Mouse (Mus musculus) kidney, postnatal 0 days (tissue): ENCODE measurements around the gene Neurog1. TPM values are rescaled to one million over a fixed set of nuclear protein-coding genes. Genes with fewer than 3 reads are reported as not detected.

Experiments used
- ATAC-seq: fragments of 200-750 bp; cut with Nextera tagmentation; replicated peaks from 2 replicates; pipeline ENCODE4 v1.8.0; 2017; ENCODE audit warnings: low read depth, moderate number of reproducible peaks, moderate TSS enrichment, moderate library complexity; ENCODE audit not compliant: low FRiP score
- DNase-seq: peaks from one replicate; pipeline ENCODE4 v3.0.0-alpha.2; 2016; ENCODE audit warnings: low spot score
- H3K27ac ChIP-seq: fragments of 300-500 bp; sonication (generic); 2 replicates; pipeline ENCODE4 v1.5.1; 2014; ENCODE audit warnings: mild to moderate bottlenecking
- H3K27me3 ChIP-seq: fragments of 300-500 bp; sonication (generic); 2 replicates; pipeline ENCODE4 v1.6.1; 2014; ENCODE audit warnings: low read length, mixed read lengths; ENCODE audit not compliant: insufficient read depth
- H3K36me3 ChIP-seq: fragments of 300-500 bp; sonication (generic); 2 replicates; pipeline ENCODE4 v1.6.1; 2014; ENCODE audit warnings: low read length, mixed read lengths; ENCODE audit not compliant: insufficient read depth
- H3K4me1 ChIP-seq: fragments of 300-500 bp; sonication (generic); replicated peaks from 2 replicates; pipeline ENCODE4 v1.6.1; 2014; ENCODE audit warnings: antibody characterized with exemption, low read length, mixed read lengths; ENCODE audit not compliant: insufficient read depth
- H3K4me2 ChIP-seq: fragments of 300-500 bp; sonication (generic); 2 replicates; pipeline ENCODE4 v1.6.1; 2014; ENCODE audit warnings: mild to moderate bottlenecking, low read length, moderate library complexity, mixed read lengths
- H3K4me3 ChIP-seq: fragments of 300-500 bp; sonication (generic); replicated peaks from 2 replicates; pipeline ENCODE4 v1.5.1; 2014; ENCODE audit warnings: low read depth, low read length
- H3K9ac ChIP-seq: fragments of 300-500 bp; sonication (generic); 2 replicates; pipeline ENCODE4 v1.6.1; 2014; ENCODE audit warnings: low read depth, low read length
- H3K9me3 ChIP-seq: fragments of 300-500 bp; sonication (generic); replicated peaks from 2 replicates; pipeline ENCODE4 v1.6.1; 2016; ENCODE audit warnings: low read length, inconsistent platforms, mixed read lengths
- CTCF ChIP-seq: IDR thresholded peaks from 2 replicates; pipeline ENCODE4 v1.5.1; 2016; ENCODE audit warnings: antibody characterized with exemption, low read depth, mild to moderate bottlenecking, moderate library complexity
- WGBS: fragments of 180-500 bp; shearing (Covaris S2); extraction: QIAGEN DNeasy Blood & Tissue Kit; methylation state at CpG from one replicate; pipeline ENCODE4 v1.1.7; 2014; 5-methylcytosine and 5-hydroxymethylcytosine counted together
- polyA plus RNA-seq: library from polyadenylated mRNA; unstranded; fragments of >200 nt; fragmentation: Nextera tagmentation; extraction: Ambion mirVana; gene quantifications from 2 replicates; pipeline ENCODE4 v1.2.1, GENCODE M21; 2015

Gene Neurog1
- polyA plus RNA-seq, 1 experiment from 2014 or later: not detected

DNA sequence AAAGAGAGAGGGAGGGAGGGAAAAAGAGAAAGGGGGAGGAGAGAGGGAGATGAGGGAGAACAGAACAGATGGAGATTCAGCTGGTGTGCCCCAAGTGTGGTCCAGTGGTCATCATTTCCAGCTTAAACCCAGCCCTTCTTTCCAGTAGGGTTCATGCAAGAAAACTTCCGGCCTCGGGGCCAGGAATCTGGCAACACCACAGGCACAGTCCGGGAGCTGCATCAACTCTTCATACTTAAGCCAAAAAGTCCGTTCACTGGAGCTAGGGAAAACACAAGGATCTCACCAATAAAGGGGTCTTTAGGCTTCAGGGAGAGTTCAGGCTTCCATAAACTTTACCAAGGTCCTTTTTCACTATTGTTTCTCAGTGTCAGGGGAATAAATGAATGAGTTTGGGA is 29.1 kb downstream of the Neurog1 start:
- peaks cover 26% of the 10 kb centered on the region for H3K27me3 ChIP-seq
- H3K9me3 ChIP-seq: no peaks in the 10 kb centered on the region
- H3K27ac ChIP-seq: no peak overlapping the region
- H3K36me3 ChIP-seq: no peaks in the 10 kb centered on the region
- no peak overlapping the region for H3K4me3 ChIP-seq
- TF ChIP-seq CTCF: no peak
- DNase-seq (no peak), ATAC-seq (no peak)
- H3K4me2 ChIP-seq: no peak overlapping the region
- peaks cover 3% of the 10 kb centered on the region; the same call in 1 of the 2 replicates for H3K4me1 ChIP-seq
- 13% methylated on average over 4 of the region's 4 CpGs for WGBS
- H3K9ac ChIP-seq: no peak overlapping the region

DNA sequence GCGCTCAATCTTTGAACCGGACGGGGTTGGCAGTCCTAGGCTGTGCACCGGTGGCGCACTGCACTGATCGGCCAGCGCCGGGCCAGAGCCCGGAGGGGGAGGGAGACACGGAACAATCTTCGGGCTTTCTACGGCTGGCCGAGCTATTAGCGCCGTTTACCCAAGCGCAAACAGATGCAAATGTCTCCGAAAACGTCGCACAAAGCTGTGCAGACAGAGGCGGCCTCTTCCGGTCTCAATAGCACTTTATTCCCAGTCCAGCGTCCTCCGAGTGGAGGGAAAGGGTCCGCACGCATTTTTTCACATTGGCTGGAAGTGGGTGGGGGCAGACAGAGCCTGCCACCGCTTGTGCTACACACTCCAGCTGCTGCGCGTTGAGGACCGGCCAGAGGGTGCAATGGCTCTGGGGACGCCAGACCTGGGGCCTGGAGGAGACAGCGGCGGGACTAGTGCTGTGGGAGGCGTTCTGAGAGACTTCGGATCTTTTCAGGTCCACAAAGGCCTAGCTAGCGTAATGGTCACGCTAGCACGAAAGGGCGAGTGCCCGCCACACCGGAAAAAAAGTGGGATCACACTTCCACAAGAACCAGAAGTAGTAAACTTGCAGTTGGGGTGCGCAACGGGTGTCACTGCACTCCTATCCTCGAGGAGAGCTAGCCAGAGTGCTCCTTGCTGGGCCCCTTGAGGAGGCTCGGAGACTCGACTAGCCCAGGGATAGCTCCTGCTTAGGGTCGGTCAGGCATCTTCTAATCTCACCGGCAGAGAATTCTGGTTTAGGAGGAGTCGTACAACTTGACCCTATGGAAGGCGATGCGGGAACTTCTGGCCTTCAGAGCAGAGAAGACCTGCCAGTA is 29.7 kb downstream of the Neurog1 start:
- H3K4me3 ChIP-seq: peak overlapping the region; percentile 34
- ATAC-seq (no peak), DNase-seq (peak; percentile 55)
- H3K9ac ChIP-seq: no peak overlapping the region
- H3K27me3 ChIP-seq: peaks cover 26% of the 10 kb centered on the region
- H3K36me3 ChIP-seq: no peaks in the 10 kb centered on the region
- no peaks in the 10 kb centered on the region for H3K9me3 ChIP-seq
- no peak for TF ChIP-seq CTCF
- 5% methylated on average over 50 of the region's 50 CpGs for WGBS
- H3K27ac ChIP-seq: no peak overlapping the region
- H3K4me2 ChIP-seq: peak overlapping the region; percentile 69
- peaks cover 3% of the 10 kb centered on the region; the same call in 1 of the 2 replicates for H3K4me1 ChIP-seq

DNA sequence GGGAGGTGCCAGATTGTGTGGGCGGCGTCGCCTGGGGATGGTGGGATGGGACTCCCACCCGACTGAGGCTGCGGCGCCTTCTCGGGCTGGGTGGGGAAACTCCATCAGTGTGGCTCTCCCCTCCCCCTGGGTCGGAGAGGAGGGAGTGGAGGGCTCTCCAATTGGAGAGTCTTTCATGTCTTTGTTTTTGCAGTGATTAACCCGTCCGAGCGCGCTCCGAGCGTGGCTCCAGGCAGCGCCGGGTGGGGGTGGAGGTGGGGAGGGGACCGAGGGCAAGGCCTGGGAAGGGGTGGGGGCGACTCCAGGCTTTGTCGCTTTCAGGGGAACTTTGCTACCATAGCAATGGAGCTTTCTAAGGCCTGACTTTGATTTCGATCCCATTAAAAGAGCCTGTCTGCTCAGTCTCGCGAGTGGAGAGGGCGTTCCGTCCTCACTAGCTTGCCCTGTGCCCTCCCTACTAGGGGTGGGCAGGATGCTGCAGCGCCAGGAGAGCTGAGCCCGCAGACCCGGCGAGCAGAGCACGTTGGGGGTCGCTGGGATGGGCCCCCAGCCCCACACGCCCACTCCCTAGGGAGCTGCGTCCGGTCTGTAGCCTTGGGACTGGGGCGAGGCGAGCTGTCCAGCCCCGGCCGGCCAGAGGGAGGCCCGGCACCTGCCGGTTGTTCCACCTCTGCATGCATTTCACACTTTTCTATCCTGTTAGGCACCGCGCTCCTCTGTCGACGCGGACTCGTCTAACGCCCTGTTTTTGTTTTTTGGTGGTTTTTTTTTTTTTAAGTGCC is 30.6 kb downstream of the Neurog1 start:
- peak overlapping the region; percentile 34 for H3K4me3 ChIP-seq
- peaks cover 3% of the 10 kb centered on the region; the same call in 1 of the 2 replicates for H3K4me1 ChIP-seq
- under 1% methylated on average over 46 of the region's 46 CpGs for WGBS
- H3K4me2 ChIP-seq: peak overlapping the region; percentile 69
- no peak overlapping the region for H3K27ac ChIP-seq
- H3K36me3 ChIP-seq: no peaks in the 10 kb centered on the region
- TF ChIP-seq CTCF: peak; percentile 13; the same call in 1 of the 2 replicates
- peaks cover 26% of the 10 kb centered on the region for H3K27me3 ChIP-seq
- DNase-seq (peak; percentile 56), ATAC-seq (peak; percentile 52)
- peak overlapping the region; percentile 37; the same call in 1 of the 2 replicates for H3K9ac ChIP-seq
- no peaks in the 10 kb centered on the region for H3K9me3 ChIP-seq

DNA sequence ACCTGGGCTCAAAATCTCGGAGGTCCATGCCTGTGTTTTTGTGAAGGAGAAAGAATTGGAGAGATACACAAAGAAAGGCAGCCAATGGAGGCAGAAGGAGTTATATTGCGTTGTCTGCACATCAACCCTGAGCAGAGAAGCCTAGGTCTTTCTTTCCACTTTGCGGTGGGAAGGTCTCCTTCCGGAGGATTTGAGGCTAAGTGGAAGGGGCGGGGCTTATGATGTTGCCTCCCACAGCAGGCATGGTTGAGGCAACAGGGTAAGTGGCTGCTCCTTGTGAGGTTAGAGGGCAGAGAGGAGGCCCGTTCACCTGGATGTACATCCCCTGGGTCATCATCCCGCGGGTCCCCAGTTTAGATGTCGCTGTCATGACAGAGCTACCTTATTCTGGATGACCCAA is 32.7 kb downstream of the Neurog1 start:
- H3K27me3 ChIP-seq: peaks cover 26% of the 10 kb centered on the region
- no peaks in the 10 kb centered on the region for H3K36me3 ChIP-seq
- no peak overlapping the region for H3K4me2 ChIP-seq
- DNase-seq: no peak
- H3K9me3 ChIP-seq: no peaks in the 10 kb centered on the region
- no peak overlapping the region for H3K4me3 ChIP-seq
- peaks cover 3% of the 10 kb centered on the region; the same call in 1 of the 2 replicates for H3K4me1 ChIP-seq
- no peak for ATAC-seq
- no peak overlapping the region for H3K27ac ChIP-seq
- 54% methylated on average over 9 of the region's 9 CpGs for WGBS
- no peak overlapping the region for H3K9ac ChIP-seq
- TF ChIP-seq CTCF: no peak

DNA sequence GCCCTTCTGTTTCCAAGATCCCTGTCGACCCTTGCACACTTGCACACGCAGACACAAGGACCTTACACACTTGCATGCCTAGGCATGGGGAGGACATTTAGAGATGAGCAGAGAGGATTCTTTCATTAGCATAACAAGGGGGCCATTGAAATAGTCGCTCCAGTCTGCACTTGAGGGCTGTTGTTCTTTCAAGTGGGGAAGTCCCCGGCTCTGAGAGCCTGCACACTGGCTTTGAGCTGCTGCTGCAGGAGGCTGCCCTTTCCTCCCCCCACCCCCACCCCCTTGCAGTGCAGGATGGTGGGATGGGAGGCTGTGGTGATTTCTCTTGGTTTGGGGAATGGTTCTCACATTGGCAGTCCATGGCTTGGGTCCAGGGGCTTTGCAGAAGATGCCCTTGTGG is 35.9 kb downstream of the Neurog1 start:
- TF ChIP-seq CTCF: no peak
- no peak overlapping the region for H3K4me2 ChIP-seq
- H3K4me1 ChIP-seq: no peaks in the 10 kb centered on the region
- H3K9me3 ChIP-seq: no peaks in the 10 kb centered on the region
- no peak overlapping the region for H3K4me3 ChIP-seq
- no peak overlapping the region for H3K9ac ChIP-seq
- peaks cover 2% of the 10 kb centered on the region; the same call in 1 of the 2 replicates for H3K27me3 ChIP-seq
- DNase-seq (no peak), ATAC-seq (no peak)
- H3K36me3 ChIP-seq: no peaks in the 10 kb centered on the region
- no peak overlapping the region for H3K27ac ChIP-seq
- 24% methylated on average over 4 of the region's 4 CpGs for WGBS

DNA sequence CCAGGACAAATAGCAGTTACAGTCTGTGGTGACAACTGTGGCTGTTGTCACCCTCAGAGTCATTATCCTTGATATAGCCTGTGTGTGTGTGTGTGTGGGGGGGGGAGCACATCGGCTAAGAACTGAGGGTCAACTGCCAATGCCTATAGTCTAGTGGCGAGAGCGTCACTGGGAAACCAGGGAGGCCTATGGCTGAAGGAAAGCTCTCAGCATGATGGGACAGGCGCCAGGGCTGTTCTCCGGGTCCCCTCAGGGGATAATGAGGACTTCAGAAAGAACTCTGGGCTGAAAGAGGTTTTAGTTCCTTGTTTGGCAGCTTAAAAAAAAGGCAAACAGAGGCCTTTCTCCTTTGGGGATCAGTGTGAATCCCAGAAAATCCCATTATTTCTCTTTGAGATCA is 37.3 kb downstream of the Neurog1 start:
- no peak for DNase-seq
- Histone ChIP-seq H3K4me3 (no peak overlapping the region), H3K27me3 (no peaks in the 10 kb centered on the region; the same call in none of the 2 replicates), H3K36me3 (no peaks in the 10 kb centered on the region), H3K4me1 (no peaks in the 10 kb centered on the region), H3K9ac (no peak overlapping the region), H3K4me2 (no peak overlapping the region), H3K27ac (no peak overlapping the region), H3K9me3 (no peaks in the 10 kb centered on the region)
- no peak for TF ChIP-seq CTCF
- 63% methylated on average over 5 of the region's 5 CpGs for WGBS
- ATAC-seq: no peak
